Mouse (Mus musculus): Measurements from ENCODE around the gene Syngr2.

Syngr2 gene

DNA sequence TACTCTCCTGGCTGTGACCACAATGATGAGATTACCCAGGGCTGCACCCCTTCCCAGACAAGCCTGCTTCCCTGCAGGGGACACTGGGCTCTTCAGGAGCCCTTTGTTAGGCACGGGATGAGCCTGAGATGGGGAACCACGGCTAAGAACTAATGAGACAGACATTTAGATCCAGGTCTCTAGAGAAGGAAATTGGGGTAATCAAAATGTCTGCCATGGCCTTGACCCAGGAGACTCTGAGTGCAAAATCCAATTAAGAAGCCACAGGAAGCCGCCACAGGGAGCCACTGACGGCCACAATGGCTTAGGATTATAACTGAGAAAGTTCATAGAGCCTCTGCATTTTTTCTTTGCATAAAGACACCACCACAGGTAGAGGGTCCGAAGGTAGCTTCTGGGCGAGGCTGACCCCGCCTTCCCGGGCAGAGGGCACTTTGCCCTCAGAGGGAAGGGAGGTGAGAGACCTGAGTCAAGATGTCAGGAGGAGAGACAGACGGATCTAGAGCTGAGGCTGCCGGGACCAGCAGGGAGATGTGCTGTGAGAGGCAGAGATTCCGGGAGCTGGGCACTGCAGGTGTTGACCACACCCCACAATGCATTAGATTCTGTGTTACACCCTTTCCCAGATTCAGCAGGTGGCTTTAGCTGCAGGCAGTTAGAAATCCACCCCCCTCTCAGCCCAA lies 53.8 kb downstream of the Syngr2 start:
- DNase-seq (ENCODE audit: low spot score in 2 of 2): no peak

All from cerebellum, postnatal 4 days (tissue).